Mouse (Mus musculus): ENCODE results near the gene Srrm4.
"Not testable (repeated sequence)": the region's sequence is repeated elsewhere in the genome, so short reads cannot be mapped to it uniquely, and the experiment has no call there.

Gene Srrm4

DNA sequence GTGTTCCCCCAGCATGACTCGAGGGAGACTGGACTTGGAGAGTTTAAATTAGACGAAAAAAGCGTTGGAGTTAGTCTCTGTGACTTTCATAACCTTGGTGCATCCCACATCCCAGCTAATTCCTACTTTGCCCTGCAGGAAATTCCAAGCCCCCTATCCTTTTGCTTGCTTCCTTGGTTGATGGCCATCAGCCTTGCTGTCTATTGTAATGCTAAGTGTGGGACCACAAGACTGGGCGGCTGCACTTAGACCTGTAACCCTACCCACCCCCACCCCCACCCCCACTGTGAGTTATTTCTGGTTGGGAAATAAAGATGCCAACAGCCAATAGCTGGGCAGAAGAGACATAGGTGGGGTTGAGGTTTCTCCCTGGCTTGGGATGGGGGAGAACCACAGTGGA lies 153.3 kb downstream of the Srrm4 start:
- DNase-seq: no peak

GRCm38 (mm10) chr5:116436117-116436516 lies 155.5 kb downstream of the Srrm4 start:
- no peak for DNase-seq

- peak in 1 of 2 experiments; percentile 37 for DNase-seq
Observed at GRCm38 (mm10) chr5:116434976-116435850, 156.4 kb downstream of the Srrm4 start.

- no peak for DNase-seq
Observed at GRCm38 (mm10) chr5:116432871-116433270, 158.7 kb downstream of the Srrm4 start.

DNA sequence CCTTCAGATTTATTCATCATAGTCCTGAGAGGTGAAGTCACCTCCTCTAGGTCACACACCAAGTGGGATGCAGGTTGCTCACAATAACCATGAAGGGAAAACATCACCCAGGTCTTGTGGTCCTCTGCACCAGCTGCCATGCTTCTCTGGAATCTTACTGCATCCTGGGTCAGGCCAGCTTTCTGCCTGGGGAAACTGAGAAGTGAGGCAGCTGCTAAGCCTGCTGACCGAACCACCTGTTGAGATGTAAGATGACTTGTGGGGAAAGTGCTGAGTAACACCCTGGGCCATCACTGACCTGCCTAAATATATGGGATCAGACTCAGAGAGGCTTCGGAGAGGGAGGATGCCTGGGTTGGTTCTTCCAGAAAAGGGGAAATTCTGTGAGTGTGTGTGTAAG lies 164.9 kb downstream of the Srrm4 start:
- no peak for DNase-seq

DNA sequence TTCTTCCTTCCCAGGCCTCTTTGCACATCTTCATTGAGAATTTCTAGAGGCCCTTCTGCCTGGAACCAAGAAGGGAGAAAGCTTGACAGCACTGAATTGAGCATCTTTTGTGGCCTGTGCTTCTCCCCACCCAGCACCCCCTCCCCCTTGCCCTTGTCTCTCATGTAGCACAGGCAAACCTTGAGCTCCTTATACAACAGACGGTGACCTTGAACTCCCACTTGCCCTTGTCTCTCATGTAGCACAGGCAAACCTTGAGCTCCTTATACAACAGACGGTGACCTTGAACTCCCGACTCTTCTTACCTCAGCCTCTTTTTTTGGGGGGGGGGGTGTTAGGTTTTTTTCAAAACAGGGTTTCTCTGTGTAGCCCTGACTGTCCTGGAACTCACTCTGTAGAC lies 165.9 kb downstream of the Srrm4 start:
- not testable (repeated sequence) for DNase-seq

DNA sequence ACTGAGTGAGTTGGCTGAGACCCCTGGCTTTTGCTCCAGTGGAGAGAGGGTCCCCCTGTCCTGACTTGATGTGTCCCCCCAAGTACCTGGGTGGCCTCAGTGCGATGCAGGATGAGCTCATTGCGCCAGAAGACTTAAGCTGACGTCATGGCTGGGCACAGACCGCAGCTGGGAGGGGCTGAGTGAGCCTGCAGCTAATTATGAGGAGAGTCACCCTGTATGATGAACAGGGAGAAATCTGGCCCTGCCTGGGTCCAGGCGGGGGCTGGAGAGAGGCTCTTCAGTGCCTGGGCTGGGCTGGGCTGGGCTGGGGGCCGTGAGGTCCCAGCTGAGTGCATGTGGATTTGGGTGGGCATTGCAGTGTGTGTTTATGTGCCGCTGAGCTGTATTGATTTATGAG lies 166.3 kb downstream of the Srrm4 start:
- peak in 1 of 2 experiments; percentile 51 for DNase-seq

- DNase-seq: no peak
Observed at GRCm38 (mm10) chr5:116423746-116424145, 167.9 kb downstream of the Srrm4 start.

DNA sequence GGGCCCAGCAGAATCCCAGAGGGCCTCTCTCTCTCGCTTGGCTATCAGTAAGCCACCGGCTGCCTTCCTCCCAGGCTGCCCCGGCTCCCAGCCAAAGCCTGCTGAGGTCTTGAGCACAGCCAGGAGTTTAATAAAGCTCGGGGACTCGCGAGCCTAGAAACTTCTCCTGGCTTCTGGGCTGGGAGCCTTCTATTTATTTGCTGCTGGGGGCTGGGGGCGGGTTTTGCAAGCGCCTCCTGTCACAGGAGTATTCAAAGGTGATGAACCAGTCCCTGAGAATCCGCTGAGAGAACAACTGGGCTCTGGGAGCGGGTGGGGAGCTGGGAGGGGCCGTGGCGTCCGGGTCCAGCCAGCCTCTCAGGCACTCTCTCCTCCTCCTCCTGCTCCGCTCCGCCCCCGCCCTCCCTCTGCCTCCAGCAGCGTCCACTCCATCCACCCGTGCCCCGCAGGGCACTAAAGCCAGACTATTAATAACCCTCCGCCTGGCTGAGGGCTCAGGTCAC lies 168.9 kb downstream of the Srrm4 start, which contains the start of gene Hspb8:
Gene Hspb8, minus strand, starts transcription at position 166 of the 503 bp plus-strand sequence.
- peak; percentile 86 to 91 for DNase-seq

GRCm38 (mm10) chr5:116421791-116422481 lies 169.7 kb downstream of the Srrm4 start:
- peak; percentile 44 to 55 for DNase-seq

GRCm38 (mm10) chr5:116420759-116421225 lies 170.8 kb downstream of the Srrm4 start:
- no peak for DNase-seq

- DNase-seq: no peak
Observed at GRCm38 (mm10) chr5:116420213-116420612, 171.4 kb downstream of the Srrm4 start.

- DNase-seq: no peak
Observed at GRCm38 (mm10) chr5:116419322-116420045, 172.1 kb downstream of the Srrm4 start.

GRCm38 (mm10) chr5:116416208-116416607 lies 175.4 kb downstream of the Srrm4 start:
- DNase-seq: no peak

- no peak for DNase-seq
Observed at GRCm38 (mm10) chr5:116409689-116410590, 181.7 kb downstream of the Srrm4 start.

DNA sequence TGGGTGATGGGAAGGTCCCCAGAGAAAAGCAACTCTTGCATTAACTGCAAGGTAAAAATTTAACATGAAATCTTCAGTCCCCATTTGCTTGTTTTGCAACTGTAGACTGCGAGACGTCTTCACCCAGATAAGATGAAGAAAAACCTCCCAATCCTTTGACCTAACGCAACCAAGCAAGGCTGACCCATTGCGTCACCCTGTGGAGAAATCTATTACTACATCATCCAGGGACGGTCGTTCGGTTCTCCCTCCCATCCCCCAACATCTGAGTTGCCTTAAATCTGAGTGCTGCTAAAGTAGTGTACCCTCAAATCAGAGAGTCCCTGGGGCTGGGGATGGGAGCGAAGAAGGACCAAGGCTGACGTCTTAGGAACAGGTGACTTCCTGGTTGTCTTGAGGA lies 182.7 kb downstream of the Srrm4 start:
- no peak for DNase-seq

GRCm38 (mm10) chr5:116407936-116408335 lies 183.7 kb downstream of the Srrm4 start:
- DNase-seq: no peak

GRCm38 (mm10) chr5:116407321-116407720 lies 184.3 kb downstream of the Srrm4 start:
- no peak for DNase-seq

DNA sequence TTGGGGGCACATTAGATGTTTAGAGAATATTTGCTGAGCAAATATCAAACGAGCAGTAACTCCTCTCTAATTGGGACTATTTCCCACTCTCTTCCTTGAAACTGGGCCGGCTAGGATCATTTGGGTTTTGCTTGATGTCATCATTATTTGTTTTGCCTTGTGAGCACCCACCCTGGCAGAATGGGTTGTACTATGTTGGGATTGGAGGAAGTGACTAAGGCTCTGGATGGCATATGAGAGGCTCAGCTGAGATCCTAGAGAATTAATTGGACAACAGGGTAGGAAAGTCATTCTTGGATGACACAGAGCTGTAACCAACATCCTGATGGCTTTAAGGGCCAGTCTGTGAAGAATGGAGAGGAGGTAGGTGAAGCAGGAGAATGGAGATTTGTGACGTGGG lies 185.1 kb downstream of the Srrm4 start:
- DNase-seq: no peak

- no peak for DNase-seq
Observed at GRCm38 (mm10) chr5:116405934-116406333, 185.7 kb downstream of the Srrm4 start.

- no peak for DNase-seq
Observed at GRCm38 (mm10) chr5:116404063-116404462, 187.6 kb downstream of the Srrm4 start.

DNA sequence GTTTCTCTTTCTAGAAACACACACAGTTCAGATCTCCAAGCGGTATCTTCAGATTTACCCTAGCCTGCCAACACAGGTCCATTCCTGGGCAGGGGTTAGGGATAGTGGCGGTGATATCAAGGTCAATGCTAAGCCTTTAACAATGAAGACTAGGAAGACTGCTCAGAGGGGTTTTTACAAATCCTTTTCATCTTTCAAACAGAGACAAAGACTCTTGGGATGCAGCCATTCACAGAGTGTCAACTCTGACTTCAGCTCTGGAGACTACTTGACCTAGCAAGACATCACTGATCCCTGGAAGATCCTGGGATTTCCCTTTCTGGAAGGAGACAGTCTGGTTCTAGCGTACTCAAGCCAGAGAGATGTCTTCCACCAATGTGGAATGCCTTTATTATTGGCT lies 190.8 kb downstream of the Srrm4 start:
- DNase-seq: no peak

Measured in cerebellum, postnatal 14 days (tissue).